Mouse (Mus musculus): ENCODE measurements around the gene Gsc.
"Not testable (repeated sequence)": the region's sequence is repeated elsewhere in the genome, so short reads cannot be mapped to it uniquely, and the experiment has no call there.

Gene Gsc

DNA sequence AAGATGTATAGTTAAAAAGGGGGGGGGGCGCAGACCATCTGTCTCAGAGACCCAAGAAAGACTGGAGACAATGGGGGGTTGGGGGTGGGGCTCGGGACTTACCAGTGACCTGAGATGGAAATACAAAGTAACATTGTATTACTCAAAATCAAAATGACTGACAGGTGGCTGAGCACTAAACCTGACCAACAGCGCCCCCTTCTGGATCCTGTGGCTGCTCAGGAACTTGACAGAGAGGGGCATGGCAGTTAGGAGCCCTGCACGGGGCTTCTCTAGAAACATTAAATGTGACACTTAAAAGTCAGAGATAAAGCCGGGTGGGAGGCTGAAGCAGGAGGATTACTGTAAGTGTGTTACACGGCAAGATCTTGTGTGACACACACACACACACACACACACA is 13.8 kb downstream of the Gsc start:
- no peak for DNase-seq (ENCODE audit: extremely low read depth, low read depth)

DNA sequence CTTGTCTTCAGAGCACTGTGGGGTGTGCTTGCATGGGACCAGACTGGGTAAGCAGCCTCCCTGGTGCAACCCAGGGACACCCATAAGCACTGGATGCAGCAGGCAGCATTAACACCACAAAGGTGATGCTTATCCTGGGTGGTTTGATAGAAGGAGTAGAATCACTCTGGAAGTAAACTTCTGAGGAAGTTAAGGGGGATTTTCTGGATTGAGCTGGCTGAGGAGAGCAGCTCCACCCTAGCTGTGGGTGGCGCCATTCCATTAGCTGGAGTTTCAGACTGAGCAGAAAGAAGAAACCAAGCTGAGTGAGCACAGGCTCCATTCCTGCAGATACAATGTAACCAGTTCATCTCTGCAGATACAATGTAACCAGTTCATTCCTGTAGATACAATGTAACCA is 20.1 kb downstream of the Gsc start:
- DNase-seq (ENCODE audit: extremely low read depth, low read depth): no peak

DNA sequence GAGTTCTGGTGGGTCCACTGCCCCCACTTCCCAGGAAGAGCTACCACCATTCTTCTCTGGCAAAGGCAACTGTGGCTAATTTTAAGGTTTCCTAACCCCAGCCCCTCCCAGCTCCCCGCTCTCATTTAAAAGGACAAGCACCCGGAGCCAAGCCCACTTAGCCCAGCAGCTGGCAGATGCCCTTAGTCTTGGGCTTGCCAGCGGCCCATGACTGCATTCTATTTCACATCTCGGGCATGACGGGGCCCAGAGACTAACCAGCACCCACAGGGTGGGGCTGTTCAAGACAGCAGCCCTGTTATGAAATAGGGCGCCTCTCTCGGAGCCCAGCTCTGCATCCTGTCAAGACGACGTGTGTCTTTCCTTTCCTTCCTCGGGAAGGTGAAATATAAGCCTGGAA is 22.9 kb downstream of the Gsc start:
- no peak for DNase-seq (ENCODE audit: extremely low read depth, low read depth)

DNA sequence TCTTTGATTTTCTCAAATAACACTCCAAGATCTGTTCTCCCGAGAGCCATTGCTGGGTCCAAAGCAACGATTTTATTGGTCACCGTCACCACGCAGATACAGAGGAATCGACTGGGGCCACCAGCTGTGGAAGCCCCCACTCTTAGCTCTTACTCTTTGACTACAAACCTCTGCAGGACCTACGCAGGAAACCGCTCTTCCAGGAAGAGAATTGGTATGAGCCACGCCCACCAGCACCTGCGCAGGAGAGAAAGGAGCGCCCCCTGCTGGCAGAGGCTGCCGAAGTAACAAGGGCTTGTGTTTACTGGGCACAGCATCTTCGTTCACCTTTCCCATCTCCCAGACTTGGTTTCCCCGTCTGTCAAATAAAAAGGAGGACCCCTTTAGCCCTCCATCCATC is 25.0 kb downstream of the Gsc start:
- no peak for DNase-seq (ENCODE audit: extremely low read depth, low read depth)

DNA sequence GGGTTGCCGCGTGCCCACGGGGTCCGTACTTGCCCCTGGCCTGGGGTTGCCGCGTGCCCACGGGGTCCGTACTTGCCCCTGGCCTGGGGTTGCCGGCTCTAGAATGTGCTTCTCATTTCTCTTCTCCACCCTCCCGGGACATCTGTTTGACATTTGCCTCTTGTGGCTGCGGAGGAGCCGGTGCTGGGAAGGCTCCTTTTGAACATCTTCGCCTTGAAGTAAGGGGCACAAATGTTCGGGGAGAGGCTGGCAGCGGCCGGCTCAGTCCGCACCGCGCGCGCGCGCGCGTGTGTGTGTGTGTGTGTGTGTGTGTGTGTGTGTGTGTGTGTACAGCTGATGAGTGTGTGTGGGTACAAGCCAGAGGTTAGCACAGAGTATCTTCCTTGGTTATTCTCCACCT is 26.1 kb downstream of the Gsc start:
- not testable (repeated sequence) for DNase-seq (ENCODE audit: extremely low read depth, low read depth)

DNA sequence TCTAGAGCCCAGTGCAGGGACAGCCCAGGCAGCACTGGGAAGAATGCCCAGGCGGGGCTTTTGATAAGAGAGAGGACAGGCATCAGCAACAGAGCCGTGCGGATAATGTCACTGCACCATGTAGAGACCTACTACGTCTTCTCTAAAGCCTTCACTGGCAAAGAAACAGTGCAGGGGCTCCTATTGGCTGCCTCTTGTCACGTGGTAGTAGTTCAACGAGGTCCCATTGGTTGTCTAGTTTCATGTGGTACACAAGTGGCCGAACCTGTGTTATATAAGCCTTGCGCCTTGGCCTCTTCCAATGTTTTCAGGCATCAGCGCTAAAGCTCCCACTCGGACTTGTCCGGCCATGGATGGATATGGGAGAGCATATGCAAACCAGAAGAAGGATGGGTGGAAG is 29.4 kb downstream of the Gsc start:
- no peak for DNase-seq (ENCODE audit: extremely low read depth, low read depth)

DNA sequence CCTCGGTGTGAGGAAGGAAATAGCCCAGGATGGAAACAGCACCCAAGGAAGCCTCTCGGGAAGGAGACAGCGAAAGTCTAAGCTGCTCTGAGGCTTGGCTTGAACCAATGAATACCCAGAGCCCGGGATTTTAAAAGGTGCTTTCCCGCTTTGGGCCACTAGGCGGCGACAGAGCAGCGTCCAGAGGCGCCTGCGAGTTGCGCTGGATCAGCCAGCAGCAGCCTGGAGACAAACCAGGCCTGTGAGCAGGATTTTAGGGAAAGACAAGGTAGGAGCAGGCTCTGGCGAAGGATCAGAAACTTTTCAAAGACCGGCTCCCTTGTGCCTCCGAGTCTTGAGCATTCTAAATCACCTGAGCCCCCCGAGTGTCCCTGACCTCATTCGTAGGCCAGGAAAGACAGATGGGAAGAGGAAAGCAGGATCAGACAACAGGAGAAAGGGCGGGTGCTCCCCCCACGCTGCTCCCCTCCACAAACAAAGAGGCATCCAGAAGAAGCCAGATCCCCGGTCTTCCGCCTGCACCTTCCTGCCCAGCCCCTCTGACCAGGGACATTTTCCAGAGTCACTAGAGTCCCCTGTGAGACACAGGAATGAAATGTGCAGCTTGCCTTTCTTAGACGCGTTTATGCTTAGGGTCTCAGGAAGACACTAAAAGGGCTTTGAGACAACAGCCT is 32.9 kb downstream of the Gsc start:
- DNase-seq (ENCODE audit: extremely low read depth, low read depth): no peak

DNA sequence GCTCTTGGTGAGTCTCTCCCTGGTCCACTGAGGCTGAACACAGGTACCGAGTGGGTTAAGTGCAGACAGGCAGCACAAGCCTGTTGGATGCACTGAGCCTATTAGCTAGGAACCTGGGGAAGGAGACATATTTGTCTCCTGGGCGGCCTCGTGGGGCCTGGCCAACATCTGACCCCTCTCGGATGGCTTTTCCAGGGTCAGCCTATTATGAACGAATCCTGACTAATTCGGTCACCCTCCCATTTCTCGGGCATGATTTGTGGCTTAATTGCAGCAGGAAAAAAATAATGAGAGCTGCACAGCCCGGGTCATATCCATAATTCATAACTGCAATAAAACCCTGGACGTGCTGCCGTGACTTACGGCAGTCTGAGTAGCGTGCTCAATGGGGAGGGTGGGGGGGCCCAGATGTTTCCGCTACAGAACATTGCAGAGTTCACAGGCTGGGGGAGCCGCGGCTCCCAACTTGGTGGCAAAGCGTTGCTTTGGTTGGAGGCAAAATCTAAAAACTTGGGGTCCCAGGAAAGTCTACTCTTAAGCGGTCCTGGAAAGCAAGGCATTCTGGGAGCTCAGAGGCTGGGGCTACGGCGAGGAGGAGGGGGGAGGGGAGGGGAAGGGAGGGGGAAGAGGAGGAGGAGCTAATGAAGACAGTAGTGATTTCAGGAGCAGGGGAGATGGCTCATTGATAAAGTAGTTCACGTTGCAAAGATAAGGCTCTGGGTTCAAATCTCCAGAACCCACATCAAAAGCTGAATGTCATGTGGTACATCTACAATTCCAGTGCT is 39.0 kb downstream of the Gsc start:
- DNase-seq (ENCODE audit: extremely low read depth, low read depth): no peak

DNA sequence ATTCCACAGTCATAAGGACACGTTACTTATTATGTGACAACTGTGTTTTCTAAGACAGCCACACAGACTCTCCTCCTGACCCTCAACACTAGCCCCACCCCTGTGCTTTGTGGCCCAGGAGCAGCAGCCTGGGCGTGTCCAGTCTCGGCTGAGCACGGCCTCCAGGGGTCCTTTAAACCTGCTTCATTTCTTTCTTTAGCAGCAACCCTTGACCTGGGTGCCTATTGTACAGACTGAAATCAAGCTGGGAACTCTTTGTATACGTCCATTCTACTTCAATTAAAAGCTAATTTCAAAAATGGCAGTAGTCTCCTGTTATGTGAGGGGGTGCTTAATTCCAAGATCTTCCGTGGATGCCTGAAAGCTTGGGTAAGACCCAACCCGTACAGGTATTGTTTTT is 39.9 kb downstream of the Gsc start:
- no peak for DNase-seq (ENCODE audit: extremely low read depth, low read depth)

DNA sequence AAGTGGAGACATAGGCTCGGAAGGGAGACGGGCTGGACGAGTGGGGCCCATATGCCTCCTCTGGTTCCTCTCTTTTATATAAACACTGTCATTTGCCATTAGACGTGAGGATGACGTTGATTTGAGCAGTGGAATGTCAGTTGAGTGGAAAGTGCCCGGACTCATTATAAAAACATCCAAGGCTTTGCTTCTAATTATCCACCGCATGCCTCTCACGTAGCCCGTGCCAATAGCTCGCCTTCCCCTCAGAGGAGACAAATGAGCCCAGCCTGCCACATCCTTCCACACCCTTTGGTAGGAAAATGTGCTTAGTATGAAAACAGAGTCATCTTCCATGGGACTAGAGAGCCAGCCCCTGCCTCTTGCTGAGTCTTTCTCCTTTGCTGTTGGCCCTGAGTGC is 41.8 kb downstream of the Gsc start:
- no peak for DNase-seq (ENCODE audit: extremely low read depth, low read depth)

DNA sequence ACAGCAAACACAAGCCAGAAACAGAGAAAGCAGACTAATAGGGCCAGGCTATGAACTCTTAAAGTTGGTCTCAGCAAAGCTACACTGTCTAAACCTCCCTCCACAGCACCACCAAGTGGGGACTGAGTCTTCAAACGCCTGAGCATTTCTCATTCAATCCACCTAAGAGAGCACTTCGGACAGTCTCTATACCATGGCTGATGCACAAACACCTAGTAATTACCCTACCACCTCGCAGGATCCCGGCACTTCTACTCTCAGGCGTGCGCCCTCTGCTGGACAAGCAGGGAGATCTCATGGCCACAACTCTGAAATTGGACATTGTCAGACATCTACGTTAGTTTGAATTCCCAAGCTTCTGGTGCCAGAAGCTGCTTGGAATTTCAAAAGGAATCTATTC is 46.2 kb downstream of the Gsc start:
- DNase-seq (ENCODE audit: extremely low read depth, low read depth): no peak

DNA sequence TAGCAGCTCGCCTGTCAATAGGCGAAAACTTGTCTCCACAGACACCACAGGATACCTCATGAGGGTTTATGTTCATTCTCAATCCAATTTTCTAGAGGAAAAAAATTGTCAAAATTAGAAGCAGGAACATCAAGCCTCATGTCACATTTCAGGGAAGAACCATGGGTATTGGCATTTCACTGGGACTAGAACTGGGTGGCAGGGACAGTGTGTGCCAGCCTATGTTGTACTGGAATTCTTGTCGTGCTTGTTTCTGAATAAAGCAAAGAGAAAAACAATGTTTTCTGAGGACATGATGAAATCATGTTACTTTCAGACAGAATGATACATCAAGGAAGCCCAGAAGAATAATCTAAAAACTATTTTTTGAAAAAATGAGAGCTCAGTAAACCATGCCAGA is 47.5 kb downstream of the Gsc start:
- DNase-seq (ENCODE audit: extremely low read depth, low read depth): no peak

DNA sequence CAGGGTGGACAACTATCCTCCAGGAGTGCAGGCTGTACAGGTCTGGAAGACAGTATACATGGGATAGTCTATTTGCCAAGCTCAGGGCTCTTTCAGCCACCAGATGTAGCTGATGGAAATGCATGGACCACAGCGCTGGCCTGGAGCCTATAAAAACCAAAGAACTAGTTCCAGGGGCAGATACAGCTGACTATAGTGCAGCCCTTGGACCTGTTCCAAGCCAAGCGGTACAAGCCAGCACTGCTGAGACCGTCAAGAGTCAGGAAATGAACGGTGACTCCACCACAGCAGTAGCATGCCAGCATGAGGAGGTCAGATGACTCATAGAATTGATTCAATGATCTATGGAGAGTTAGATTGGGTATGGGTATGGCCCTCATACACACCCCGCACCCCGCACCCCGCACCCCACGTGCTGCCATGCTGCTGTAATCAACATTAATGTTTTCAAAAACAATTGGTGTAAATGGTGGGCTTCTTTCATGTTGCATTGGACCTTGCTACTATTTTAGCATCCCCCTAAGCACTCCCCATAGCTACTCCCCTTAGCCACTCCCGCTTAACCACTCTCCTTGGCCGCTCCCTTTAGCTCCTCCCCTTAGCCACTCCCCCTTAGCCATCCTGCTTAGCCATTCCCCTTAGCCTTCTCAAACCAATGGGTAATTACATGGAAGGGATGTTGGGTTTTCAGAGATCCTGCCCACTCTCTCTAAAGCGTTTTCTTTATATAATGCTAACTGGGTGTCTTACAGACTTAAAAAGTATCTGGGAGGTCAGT is 50.3 kb downstream of the Gsc start:
- DNase-seq (ENCODE audit: extremely low read depth, low read depth): no peak

Measured in MEL-GATA-1-ER (cell line).